Mouse (Mus musculus) frontal cortex, adult (tissue): ENCODE measurements at regions not wholly inside any gene's neighbourhood (a gene's known extent, or its start where the extent isn't known, plus 50 kb on each side); places are given as distances from the start of the nearest gene placed in this dataset.

Experiments used
- ATAC-seq: cut with Nextera tagmentation; 2 replicates; pipeline ENCODE4 v1.9.2; 2017; ENCODE audit warnings: mild to moderate bottlenecking, moderate library complexity, mixed read lengths; ENCODE audit not compliant: low TSS enrichment

- no peak for ATAC-seq
These were observed 116.3 kb downstream of the Dkk1 start for GRCm38 (mm10) chr19:30433141-30433540.

GRCm38 (mm10) chr19:30435054-30435738 is 114.3 kb downstream of the Dkk1 start:
- ATAC-seq: no peak

- ATAC-seq: peak; percentile 65
These were observed 98.5 kb downstream of the Dkk1 start for GRCm38 (mm10) chr19:30450869-30451542.

- no peak for ATAC-seq
These were observed 97.9 kb downstream of the Dkk1 start for GRCm38 (mm10) chr19:30451543-30451920.

- no peak for ATAC-seq
These were observed 96.8 kb downstream of the Dkk1 start for GRCm38 (mm10) chr19:30452671-30453070.

GRCm38 (mm10) chr19:30483436-30483835 is 66.0 kb downstream of the Dkk1 start:
- ATAC-seq: no peak

GRCm38 (mm10) chr19:30489786-30490185 is 59.7 kb downstream of the Dkk1 start:
- no peak for ATAC-seq

GRCm38 (mm10) chr19:30490916-30491315 is 58.5 kb downstream of the Dkk1 start:
- no peak for ATAC-seq
